In the genomic region with DNA sequence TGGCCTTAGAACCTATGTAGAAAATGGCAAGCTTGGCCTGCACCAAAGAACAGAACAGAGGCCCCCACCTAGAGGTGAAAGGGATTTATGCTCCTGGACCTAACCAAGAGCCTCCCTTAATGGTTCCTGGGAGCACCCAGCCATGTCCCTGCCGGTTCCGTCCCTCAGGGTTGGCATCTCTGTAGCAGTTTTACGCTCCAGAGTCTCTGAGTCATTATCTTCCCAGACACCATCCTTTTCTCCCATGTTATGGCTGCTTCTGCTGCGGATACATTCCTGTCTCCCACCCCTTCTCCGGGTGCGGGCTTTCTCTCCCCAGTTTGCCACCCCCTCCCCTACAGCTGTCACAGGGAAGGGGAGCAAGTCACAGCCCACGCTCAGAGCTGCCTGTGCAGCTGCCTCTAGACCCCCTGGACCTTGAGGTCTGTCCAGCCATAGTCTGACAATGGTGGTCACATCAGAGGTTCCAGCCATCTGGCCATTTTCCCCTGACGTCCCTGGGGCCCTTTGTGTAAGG, we compare ENCODE assay signal across 14 mouse cellular contexts.
A peak's percentile ranks its signal among the peaks of the same experiment; 100 is the strongest.
DNase-seq lines count a peak whose midpoint lies in the region; ATAC-seq lines count a peak whose summit lies in the region.
"Had no signal": no experiment of that assay in that cellular context is flagged by ENCODE, and none has a peak within 500 bp of the region (broad histone marks: within the 10 kb centered on the region; RNA-seq: fewer than 3 reads in every experiment).

No protein-coding gene starts in this region.

- DNase-seq in embryonic facial prominence, embryonic 14.5 days (ENCODE audit: low spot score): no peak
- no peak for DNase-seq in embryonic facial prominence, embryonic 10.5 days (ENCODE audit: low spot score)
- peak; percentile 68 for DNase-seq in left cerebral cortex, postnatal 4 days
- DNase-seq in left cerebral cortex, adult 8-10 months (ENCODE audit: low spot score in 2 of 2): no peak
- no peak for DNase-seq in hindbrain, embryonic 14.5 days (ENCODE audit: low spot score)
- DNase-seq in MN1 (ENCODE audit: low spot score): no peak
- no peak for DNase-seq in layer of hippocampus, adult 9-10 months (ENCODE audit: low spot score)
- DNase-seq: cerebellum, postnatal 25 days; lung, postnatal 10 days; right cerebral cortex, postnatal 14 days; thymus, postnatal 14 days had no signal

- intact Hi-C loops in left cerebral cortex, postnatal 4 days (cut with DNase I): no loop called here

- H3K27ac ChIP-seq in embryonic facial prominence, embryonic 14.5 days (replicated peaks; ENCODE audit: low read depth, low read length): no peak overlapping the region
- no peak overlapping the region; the same call in 1 of the 2 replicates for H3K27ac ChIP-seq in embryonic facial prominence, embryonic 10.5 days (replicated peaks)
- H3K27ac ChIP-seq in hindbrain, embryonic 14.5 days: peak overlapping the region; percentile 51
- H3K27ac ChIP-seq in neural tube, embryonic 15.5 days (replicated peaks): peak overlapping the region; percentile 65

- H3K4me2 ChIP-seq in embryonic facial prominence, embryonic 14.5 days (ENCODE audit: low read depth, low read length): no peak overlapping the region
- H3K4me2 ChIP-seq in hindbrain, embryonic 14.5 days (replicated peaks): no peak overlapping the region
- no peak overlapping the region for H3K4me2 ChIP-seq in neural tube, embryonic 15.5 days

- H3K9me3 ChIP-seq in embryonic facial prominence, embryonic 14.5 days (ENCODE audit: control insufficient read depth, low read length): no peaks in the 10 kb centered on the region
- no peaks in the 10 kb centered on the region for H3K9me3 ChIP-seq in embryonic facial prominence, embryonic 10.5 days
- H3K9me3 ChIP-seq in hindbrain, embryonic 14.5 days (ENCODE audit: control insufficient read depth, low read length): no peaks in the 10 kb centered on the region
- H3K9me3 ChIP-seq in neural tube, embryonic 15.5 days (replicated peaks): no peaks in the 10 kb centered on the region

- peak; percentile 58; the same call in 1 of the 2 replicates for ATAC-seq in embryonic facial prominence, embryonic 14.5 days (ENCODE audit: low read depth)
- no peak for ATAC-seq in hindbrain, embryonic 14.5 days (ENCODE audit: low FRiP score)
- no peak for ATAC-seq in neural tube, embryonic 15.5 days (ENCODE audit: low FRiP score)
- ATAC-seq: intestine, embryonic 16.5 days had no signal

- 0 out of 2 replicates have a peak, but pooled peaks cover 2% of the 10 kb centered on the region for H3K4me1 ChIP-seq in embryonic facial prominence, embryonic 14.5 days (ENCODE audit: control insufficient read depth, insufficient read depth, low read length)
- peaks cover 8% of the 10 kb centered on the region for H3K4me1 ChIP-seq in embryonic facial prominence, embryonic 10.5 days
- H3K4me1 ChIP-seq in hindbrain, embryonic 14.5 days (replicated peaks; ENCODE audit: control insufficient read depth, insufficient read depth, low read length): peaks cover 37% of the 10 kb centered on the region
- peaks cover 61% of the 10 kb centered on the region for H3K4me1 ChIP-seq in neural tube, embryonic 15.5 days

- H3K27me3 ChIP-seq in embryonic facial prominence, embryonic 14.5 days (replicated peaks; ENCODE audit: control insufficient read depth, insufficient read depth, low read length): no peaks in the 10 kb centered on the region
- no peaks in the 10 kb centered on the region for H3K27me3 ChIP-seq in embryonic facial prominence, embryonic 10.5 days (replicated peaks; ENCODE audit: low read depth, poor library complexity, severe bottlenecking)
- H3K27me3 ChIP-seq in hindbrain, embryonic 14.5 days (ENCODE audit: control insufficient read depth, insufficient read depth, low read length): no peaks in the 10 kb centered on the region
- no peaks in the 10 kb centered on the region for H3K27me3 ChIP-seq in neural tube, embryonic 15.5 days (replicated peaks)

- 67% methylated on average over 8 of the region's 8 CpGs for WGBS in embryonic facial prominence, embryonic 14.5 days
- WGBS in embryonic facial prominence, embryonic 10.5 days: 81% methylated on average over 8 of the region's 8 CpGs
- 41% methylated on average over 8 of the region's 8 CpGs for WGBS in hindbrain, embryonic 14.5 days
- WGBS in neural tube, embryonic 15.5 days: 45% methylated on average over 8 of the region's 8 CpGs

- H3K9ac ChIP-seq in embryonic facial prominence, embryonic 14.5 days (ENCODE audit: low read depth, low read length): no peak overlapping the region
- no peak overlapping the region for H3K9ac ChIP-seq in hindbrain, embryonic 14.5 days
- no peak overlapping the region for H3K9ac ChIP-seq in neural tube, embryonic 15.5 days (replicated peaks)

- H3K4me3 ChIP-seq in embryonic facial prominence, embryonic 14.5 days (ENCODE audit: low read depth, low read length): no peak overlapping the region
- no peak overlapping the region for H3K4me3 ChIP-seq in embryonic facial prominence, embryonic 10.5 days
- no peak overlapping the region for H3K4me3 ChIP-seq in hindbrain, embryonic 14.5 days (replicated peaks; ENCODE audit: low read length)
- H3K4me3 ChIP-seq in neural tube, embryonic 15.5 days (replicated peaks): no peak overlapping the region
- H3K4me3 ChIP-seq: myocyte had no signal

- H3K36me3 ChIP-seq in embryonic facial prominence, embryonic 14.5 days (ENCODE audit: control insufficient read depth, insufficient read depth, low read length): no peaks in the 10 kb centered on the region
- H3K36me3 ChIP-seq in embryonic facial prominence, embryonic 10.5 days (replicated peaks): no peaks in the 10 kb centered on the region
- H3K36me3 ChIP-seq in hindbrain, embryonic 14.5 days (replicated peaks; ENCODE audit: control insufficient read depth, insufficient read depth): no peaks in the 10 kb centered on the region
- no peaks in the 10 kb centered on the region for H3K36me3 ChIP-seq in neural tube, embryonic 15.5 days

Comparison
In these comparisons a context has a peak if more than half of its experiments do, and no peak if none do; other contexts are left out.
1. H3K27ac ChIP-seq: peak in hindbrain, embryonic 14.5 days (single experiment) and neural tube, embryonic 15.5 days (single experiment); none in embryonic facial prominence, embryonic 14.5 days (single experiment) and embryonic facial prominence, embryonic 10.5 days (single experiment).